Mouse (Mus musculus): ENCODE results near the gene AC124502.3. TPM values are rescaled to one million over a fixed set of nuclear protein-coding genes. Genes with fewer than 3 reads are reported as not detected.
"Not testable (repeated sequence)": the region's sequence is repeated elsewhere in the genome, so short reads cannot be mapped to it uniquely, and the experiment has no call there.

The AC124502.3 gene
- polyA plus RNA-seq, 1 experiment from 2014 or later, result 1.3 TPM

GRCm38 (mm10) chr19:5083961-5084833 is 45.5 kb downstream of the AC124502.3 start:
- no peak for DNase-seq (ENCODE audit: low spot score)

GRCm38 (mm10) chr19:5084834-5085144 is 46.1 kb downstream of the AC124502.3 start:
- DNase-seq (ENCODE audit: low spot score), result no peak

- no peak for DNase-seq (ENCODE audit: low spot score)
Measured at GRCm38 (mm10) chr19:5085145-5085863, 46.6 kb downstream of the AC124502.3 start, which contains the start of gene Tmem151a. Gene Tmem151a, minus strand, starts transcription at chr19:5085531.

GRCm38 (mm10) chr19:5086533-5086932 is 47.8 kb downstream of the AC124502.3 start:
- not testable (repeated sequence) for DNase-seq (ENCODE audit: low spot score)

- peak; percentile 98 for DNase-seq (ENCODE audit: low spot score)
Measured at GRCm38 (mm10) chr19:5087884-5088728, 49.4 kb downstream of the AC124502.3 start, which contains the start of gene Yif1a. Gene Yif1a, plus strand, starts transcription at chr19:5088538.

- no peak for DNase-seq (ENCODE audit: low spot score)
Measured at GRCm38 (mm10) chr19:5089324-5089723, 50.6 kb downstream of the AC124502.3 start.

GRCm38 (mm10) chr19:5092083-5092482 is 53.4 kb downstream of the AC124502.3 start:
- DNase-seq (ENCODE audit: low spot score), result no peak

GRCm38 (mm10) chr19:5093481-5094242 is 55.0 kb downstream of the AC124502.3 start:
- DNase-seq (ENCODE audit: low spot score), result no peak

- peak; percentile 86 for DNase-seq (ENCODE audit: low spot score)
Measured at GRCm38 (mm10) chr19:5094243-5094632, 55.5 kb downstream of the AC124502.3 start.

GRCm38 (mm10) chr19:5094746-5095417 is 56.2 kb downstream of the AC124502.3 start:
- no peak for DNase-seq (ENCODE audit: low spot score)

GRCm38 (mm10) chr19:5095887-5096474 is 57.3 kb downstream of the AC124502.3 start:
- no peak for DNase-seq (ENCODE audit: low spot score)

GRCm38 (mm10) chr19:5097521-5098362 is 59.1 kb downstream of the AC124502.3 start:
- no peak for DNase-seq (ENCODE audit: low spot score)

GRCm38 (mm10) chr19:5098363-5099143 is 59.9 kb downstream of the AC124502.3 start, which contains the start of gene Cnih2:
Gene Cnih2, minus strand, starts transcription at chr19:5098521.
- peak; percentile 66 for DNase-seq (ENCODE audit: low spot score)

Other genes with a start within 250 kb of the AC124502.3 start
- 62.0 and 72.5 TPM in 2 replicates for gene Rbm4, start 245.0 kb upstream of the AC124502.3 start, polyA plus RNA-seq (2015; fragmentation: Nextera tagmentation; extraction: Ambion mirVana)
- 35.6 and 36.7 TPM in 2 replicates for gene Gm21992, start 227.3 kb upstream of the AC124502.3 start, polyA plus RNA-seq (2015; fragmentation: Nextera tagmentation; extraction: Ambion mirVana)
- gene Rbm14, start 227.3 kb upstream of the AC124502.3 start, polyA plus RNA-seq (2015; fragmentation: Nextera tagmentation; extraction: Ambion mirVana), result 51.4 and 67.4 TPM in 2 replicates
- gene Ccs, start 199.6 kb upstream of the AC124502.3 start, polyA plus RNA-seq (2015; fragmentation: Nextera tagmentation; extraction: Ambion mirVana), result 41.1 and 43.4 TPM in 2 replicates
- 0.13 TPM in 1 of 2 replicates, not detected in the other for gene Ccdc87, start 199.5 kb upstream of the AC124502.3 start, polyA plus RNA-seq (2015; fragmentation: Nextera tagmentation; extraction: Ambion mirVana)
- gene Ctsf, start 183.8 kb upstream of the AC124502.3 start, polyA plus RNA-seq (2015; fragmentation: Nextera tagmentation; extraction: Ambion mirVana), result 11.3 and 12.4 TPM in 2 replicates
- gene Actn3, start 161.0 kb upstream of the AC124502.3 start, polyA plus RNA-seq (2015; fragmentation: Nextera tagmentation; extraction: Ambion mirVana), result 21.4 and 26.6 TPM in 2 replicates
- gene Zdhhc24, start 160.2 kb upstream of the AC124502.3 start, polyA plus RNA-seq (2015; fragmentation: Nextera tagmentation; extraction: Ambion mirVana), result 10.2 and 12.6 TPM in 2 replicates
- gene Bbs1, start 132.3 kb upstream of the AC124502.3 start, polyA plus RNA-seq (2015; fragmentation: Nextera tagmentation; extraction: Ambion mirVana), result 1.4 and 2.2 TPM in 2 replicates
- 101 and 102 TPM in 2 replicates for gene Dpp3, start 110.6 kb upstream of the AC124502.3 start, polyA plus RNA-seq (2015; fragmentation: Nextera tagmentation; extraction: Ambion mirVana)
- 0.47 and 0.81 TPM in 2 replicates for gene Peli3, start 95.8 kb upstream of the AC124502.3 start, polyA plus RNA-seq (2015; fragmentation: Nextera tagmentation; extraction: Ambion mirVana)
- gene Mrpl11, start 76.7 kb upstream of the AC124502.3 start, polyA plus RNA-seq (2015; fragmentation: Nextera tagmentation; extraction: Ambion mirVana), result 106 and 107 TPM in 2 replicates
- gene Npas4, start 48.6 kb upstream of the AC124502.3 start, polyA plus RNA-seq (2015; fragmentation: Nextera tagmentation; extraction: Ambion mirVana), result not detected in 2 replicates
- 1.5 and 1.7 TPM in 2 replicates for gene Slc29a2, start 15.0 kb upstream of the AC124502.3 start, polyA plus RNA-seq (2015; fragmentation: Nextera tagmentation; extraction: Ambion mirVana)
- gene B4gat1, start 65 bp upstream of the AC124502.3 start, polyA plus RNA-seq (2015; fragmentation: Nextera tagmentation; extraction: Ambion mirVana), result 23.8 and 24.1 TPM in 2 replicates
- gene Brms1, start 2.5 kb downstream of the AC124502.3 start, polyA plus RNA-seq (2015; fragmentation: Nextera tagmentation; extraction: Ambion mirVana), result 66.4 and 67.6 TPM in 2 replicates
- gene Rin1, start 11.6 kb downstream of the AC124502.3 start, polyA plus RNA-seq (2015; fragmentation: Nextera tagmentation; extraction: Ambion mirVana), result 0.84 and 1.1 TPM in 2 replicates
- gene Cd248, start 29.2 kb downstream of the AC124502.3 start, polyA plus RNA-seq (2015; fragmentation: Nextera tagmentation; extraction: Ambion mirVana), result 4.1 and 7.1 TPM in 2 replicates
- 0.32 and 0.33 TPM in 2 replicates for gene Tmem151a, start 46.6 kb downstream of the AC124502.3 start, polyA plus RNA-seq (2015; fragmentation: Nextera tagmentation; extraction: Ambion mirVana)
- 65.9 and 75.7 TPM in 2 replicates for gene Yif1a, start 49.6 kb downstream of the AC124502.3 start, polyA plus RNA-seq (2015; fragmentation: Nextera tagmentation; extraction: Ambion mirVana)
- 0.91 and 1.2 TPM in 2 replicates for gene Cnih2, start 59.6 kb downstream of the AC124502.3 start, polyA plus RNA-seq (2015; fragmentation: Nextera tagmentation; extraction: Ambion mirVana)
- gene Rab1b, start 68.2 kb downstream of the AC124502.3 start, polyA plus RNA-seq (2015; fragmentation: Nextera tagmentation; extraction: Ambion mirVana), result 246 and 252 TPM in 2 replicates
- gene Klc2, start 79.7 kb downstream of the AC124502.3 start, polyA plus RNA-seq (2015; fragmentation: Nextera tagmentation; extraction: Ambion mirVana), result 6.6 and 8.7 TPM in 2 replicates
- 8.3 and 9.8 TPM in 2 replicates for gene Pacs1, start 234.2 kb downstream of the AC124502.3 start, polyA plus RNA-seq (2015; fragmentation: Nextera tagmentation; extraction: Ambion mirVana)

Data from thymus, postnatal 0 days (tissue).